Mouse (Mus musculus) embryonic stem cell, embryonic (primary cell): ENCODE measurements at regions not wholly inside any gene's neighbourhood (a gene's known extent, or its start where the extent isn't known, plus 50 kb on each side); places are given as distances from the start of the nearest gene placed in this dataset.

ENCODE experiments used
- CTCF ChIA-PET, 4 experiments: fragments of 300-600 bp in 2 of 4; fragments of 350-600 bp in 2 of 4; sonication (Branson Sonifier 250); formaldehyde crosslinking; loops; one replicate each; lab custom pipeline; 2022; ENCODE audit warnings: inconsistent platforms in 2 of 4; lab: Charles Lee
- POLR2A ChIA-PET, 4 experiments: fragments of 300-600 bp in 2 of 4; fragments of 350-600 bp in 2 of 4; sonication (Branson Sonifier 250); formaldehyde crosslinking; loops; one replicate each; lab custom pipeline; 2022; ENCODE audit warnings: antibody characterized with exemption in 4 of 4, inconsistent platforms in 1 of 4; lab: Charles Lee

DNA sequence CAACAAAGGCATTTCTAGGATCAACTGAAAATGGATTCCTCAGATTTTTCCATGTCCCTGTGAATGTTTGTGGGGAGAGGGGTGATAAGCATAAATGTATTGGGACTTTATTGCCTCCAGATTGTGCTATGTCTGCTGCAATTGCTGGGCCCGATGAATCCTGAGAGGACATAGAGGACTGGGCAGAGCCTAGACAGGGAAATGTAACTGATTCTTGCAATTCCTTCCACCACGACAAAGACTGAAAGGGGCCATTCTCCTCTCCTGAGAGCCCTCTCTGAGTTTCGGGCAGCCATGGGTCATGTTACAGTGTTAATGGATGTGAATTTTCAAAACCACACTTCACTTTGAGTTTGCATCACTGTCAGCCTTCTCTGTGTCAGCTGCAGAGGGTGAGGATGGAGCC is 159.7 kb upstream of the Gdf10 start:
- ChIA-PET POLR2A (no interaction called here), CTCF (no interaction called here)

DNA sequence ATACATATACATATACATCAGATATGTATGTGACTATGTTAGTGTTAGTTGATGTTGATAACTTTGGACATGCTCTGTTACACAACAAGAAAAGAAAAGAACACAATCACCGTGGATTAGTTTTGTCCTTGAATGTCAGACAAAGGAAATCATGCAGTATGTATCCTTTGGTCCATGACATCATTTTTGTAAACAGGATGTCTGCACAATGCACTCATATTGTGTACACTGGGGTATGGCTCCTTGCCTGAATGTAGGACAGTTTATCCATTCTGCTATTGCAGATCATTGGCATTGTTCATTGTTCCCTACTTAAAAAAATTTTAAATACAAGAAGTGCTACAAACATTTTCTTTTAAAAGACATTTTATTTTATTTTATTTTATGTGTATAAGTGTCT is 157.6 kb upstream of the Gdf10 start:
- ChIA-PET POLR2A (no interaction called here), CTCF (no interaction called here)

GRCm38 (mm10) chr14:33772374-33772773 is 151.0 kb upstream of the Gdf10 start:
- ChIA-PET CTCF (no interaction called here), POLR2A (no interaction called here)

DNA sequence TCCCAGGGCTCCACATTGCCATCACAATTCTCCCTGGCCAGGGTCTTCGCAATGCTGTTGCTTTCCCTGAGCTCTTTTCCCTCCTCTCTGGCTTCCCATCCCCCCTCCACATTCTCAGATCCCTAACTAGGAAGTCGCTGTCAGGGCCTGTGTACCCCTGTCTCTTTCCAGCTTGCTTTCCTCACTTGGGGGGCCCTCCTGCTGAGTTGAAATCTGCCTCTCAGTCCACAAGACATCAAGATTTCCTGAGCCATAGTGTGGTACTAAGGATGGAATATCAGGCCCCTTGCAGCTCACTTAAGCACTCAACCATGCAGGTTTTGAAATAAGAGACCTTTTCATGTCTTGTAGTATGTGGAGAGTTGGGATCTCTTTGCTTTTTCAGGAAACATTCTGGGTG is 133.8 kb upstream of the Gdf10 start:
- ChIA-PET POLR2A (no interaction called here), CTCF (interaction anchor here in 2 of 4 experiments (0.6 kb wide), 2 partner anchors 92 to 478 kb away, joined by 3 read pairs; no protein-coding TSS in a partner anchor)

DNA sequence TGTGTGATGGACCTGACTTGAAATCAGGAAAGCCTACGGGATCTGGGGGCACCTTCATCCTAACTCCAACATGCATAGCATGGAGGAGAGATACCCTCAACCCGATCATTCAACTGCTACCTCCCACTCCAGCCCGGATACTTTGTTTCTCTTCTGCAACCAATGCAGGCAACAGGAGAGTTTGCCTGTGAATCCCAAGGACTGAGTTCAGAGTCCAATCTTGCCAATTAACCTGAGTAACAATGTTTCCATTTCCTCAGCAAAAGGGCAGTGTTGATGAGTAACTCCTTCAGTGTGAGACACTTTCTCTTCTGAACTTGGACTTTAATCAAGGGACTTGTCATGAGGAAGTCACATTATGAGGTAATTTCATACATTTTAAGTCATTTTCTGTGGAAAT is 129.1 kb upstream of the Gdf10 start:
- CTCF ChIA-PET, result no interaction called here
- POLR2A ChIA-PET, result no interaction called here

- CTCF ChIA-PET, result interaction anchor here in 2 of 4 experiments (0.7 to 1.1 kb wide), 2 partner anchors 8 to 307 kb away, joined by 3 read pairs; no protein-coding TSS in a partner anchor
- POLR2A ChIA-PET, result interaction anchor here in 1 of 4 experiments (0.6 kb wide), 1 partner anchor 813 kb away, joined by 3 read pairs; no protein-coding TSS in a partner anchor
These were observed 125.7 kb upstream of the Gdf10 start for GRCm38 (mm10) chr14:33797551-33798303.

DNA sequence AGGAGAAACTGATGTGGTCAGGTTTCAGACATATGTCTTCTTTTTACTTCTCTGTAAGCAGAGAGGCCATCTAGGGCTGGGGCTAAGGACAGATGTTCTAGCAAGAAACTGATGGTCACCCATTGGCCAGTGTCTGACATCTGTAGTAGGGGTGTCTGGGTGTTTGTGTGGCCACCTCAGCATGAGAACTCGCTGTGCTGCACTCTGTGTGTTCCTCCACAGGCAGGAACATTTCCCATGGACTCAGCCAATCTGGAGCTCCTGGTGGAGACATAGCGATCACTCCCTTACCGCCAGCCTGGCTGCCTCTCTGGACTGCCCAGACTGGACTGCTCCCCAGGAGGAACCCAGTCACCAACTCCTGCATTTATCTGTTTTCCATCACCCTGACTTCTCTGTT is 119.1 kb upstream of the Gdf10 start:
- POLR2A ChIA-PET, result no interaction called here
- CTCF ChIA-PET, result no interaction called here

DNA sequence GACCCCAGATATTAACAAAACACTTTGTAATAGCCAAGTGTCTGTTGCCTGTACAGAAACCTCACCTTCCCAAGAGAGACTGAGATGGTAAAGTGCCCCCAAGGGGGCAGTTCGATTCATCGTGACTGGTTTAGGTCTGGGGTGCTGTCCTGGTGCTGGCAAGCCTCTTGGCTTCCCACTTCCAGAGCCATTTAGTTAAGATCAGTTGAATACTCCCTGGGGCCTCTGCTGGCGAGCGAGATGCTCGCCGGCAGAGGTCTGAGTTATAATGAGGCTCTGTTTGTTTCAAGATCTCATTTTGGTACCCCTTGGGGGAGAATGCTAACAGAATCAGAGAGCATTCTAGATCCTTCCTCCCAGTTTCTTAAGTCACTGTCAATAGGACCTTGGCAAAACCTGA is 118.7 kb upstream of the Gdf10 start:
- ChIA-PET POLR2A (no interaction called here), CTCF (no interaction called here)

GRCm38 (mm10) chr14:33807196-33807595 is 116.2 kb upstream of the Gdf10 start:
- POLR2A ChIA-PET, result no interaction called here

DNA sequence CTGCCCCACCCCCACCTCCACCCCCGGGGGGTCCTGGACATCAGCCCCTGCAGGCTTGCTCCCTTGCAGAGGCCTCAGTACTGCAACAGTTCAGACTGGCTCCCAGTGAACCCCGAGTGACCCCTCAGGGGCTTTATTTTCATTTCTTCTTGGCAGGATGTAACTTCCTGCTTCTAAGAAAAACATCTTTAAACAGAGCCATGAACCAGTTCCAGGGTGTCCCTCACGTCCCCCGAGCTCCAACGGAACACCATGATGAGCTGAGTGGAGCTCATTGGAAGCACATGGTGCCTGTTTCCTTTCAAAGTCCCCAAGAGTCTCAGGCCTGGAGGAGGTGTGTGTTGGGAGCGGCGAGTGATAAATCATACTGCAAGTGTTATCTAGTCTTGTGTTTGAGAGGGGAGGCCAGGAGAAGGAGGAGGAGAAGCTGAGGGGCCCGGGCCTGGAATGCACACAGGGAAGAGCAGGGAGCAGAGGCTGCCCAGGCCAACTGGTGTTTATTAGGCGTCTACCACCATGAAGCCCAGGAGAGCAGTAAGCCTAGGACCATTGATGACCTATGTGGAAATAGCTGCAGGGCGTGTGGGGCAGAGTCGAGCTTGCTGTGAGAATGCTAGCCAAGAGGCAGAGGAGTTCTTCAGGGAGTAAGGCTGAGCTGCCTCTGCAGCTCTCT is 114.7 kb upstream of the Gdf10 start:
- ChIA-PET CTCF (interaction anchor here in 1 of 4 experiments (0.6 kb wide), 1 partner anchor 28 kb away, joined by 3 read pairs; no protein-coding TSS in a partner anchor), POLR2A (no interaction called here)

More at GRCm38 (mm10) chr14:33807196-33807595, 116.2 kb upstream of the Gdf10 start:
- CTCF ChIA-PET, result no interaction called here

DNA sequence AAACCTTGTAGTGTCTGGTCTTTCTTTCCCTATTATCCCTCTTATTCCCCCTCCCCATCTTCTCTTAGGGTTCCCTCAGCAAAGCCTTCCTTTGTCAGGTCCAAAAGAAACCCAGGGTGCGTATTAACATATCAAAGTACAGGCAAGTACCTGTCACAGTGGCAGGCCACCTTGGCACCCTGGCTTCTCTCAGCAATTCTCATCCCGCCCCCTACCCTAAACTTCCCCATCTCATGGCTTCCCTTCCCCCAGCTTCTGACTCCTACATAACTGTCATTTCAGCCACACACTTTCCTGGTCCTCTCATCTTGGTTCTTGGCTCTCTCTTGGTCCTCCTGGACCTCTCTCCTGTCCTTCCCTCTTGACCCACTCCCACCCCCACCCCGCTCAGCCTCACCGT is 112.8 kb upstream of the Gdf10 start:
- CTCF ChIA-PET, result no interaction called here
- POLR2A ChIA-PET, result no interaction called here

GRCm38 (mm10) chr14:33811241-33811640 is 112.1 kb upstream of the Gdf10 start:
- POLR2A ChIA-PET, result no interaction called here
- CTCF ChIA-PET, result no interaction called here

DNA sequence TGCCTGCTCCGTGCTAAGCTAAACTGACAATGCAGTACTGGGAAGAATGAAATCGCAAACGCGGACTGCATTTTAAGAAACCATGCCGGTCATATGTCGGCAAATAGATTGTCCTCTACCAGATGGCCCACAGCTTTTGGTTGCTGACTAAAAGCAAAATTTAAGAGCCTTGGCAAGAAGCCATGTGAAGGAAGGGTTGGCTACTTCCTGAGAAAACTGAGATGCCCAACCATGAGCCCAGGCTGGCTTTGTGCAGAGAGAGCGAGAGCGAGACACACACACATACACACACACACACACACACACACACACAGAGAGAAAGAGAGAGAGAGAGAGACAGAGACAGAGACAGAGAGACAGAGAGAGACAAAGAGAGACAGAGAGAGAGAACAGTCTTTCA is 111.1 kb upstream of the Gdf10 start:
- POLR2A ChIA-PET, result interaction anchor here in 1 of 4 experiments (0.7 kb wide), 1 partner anchor 611 kb away, joined by 3 read pairs; no protein-coding TSS in a partner anchor
- CTCF ChIA-PET, result interaction anchor here in 1 of 4 experiments (0.8 kb wide), 1 partner anchor 143 kb away, joined by 3 read pairs; no protein-coding TSS in a partner anchor

- POLR2A ChIA-PET, result no interaction called here
- CTCF ChIA-PET, result interaction anchor here in 1 of 4 experiments (0.8 kb wide), 1 partner anchor 143 kb away, joined by 3 read pairs; no protein-coding TSS in a partner anchor
These were observed 110.6 kb upstream of the Gdf10 start for GRCm38 (mm10) chr14:33812772-33813171.

- POLR2A ChIA-PET, result no interaction called here
- CTCF ChIA-PET, result no interaction called here
These were observed 110.1 kb upstream of the Gdf10 start for GRCm38 (mm10) chr14:33813274-33813673.

DNA sequence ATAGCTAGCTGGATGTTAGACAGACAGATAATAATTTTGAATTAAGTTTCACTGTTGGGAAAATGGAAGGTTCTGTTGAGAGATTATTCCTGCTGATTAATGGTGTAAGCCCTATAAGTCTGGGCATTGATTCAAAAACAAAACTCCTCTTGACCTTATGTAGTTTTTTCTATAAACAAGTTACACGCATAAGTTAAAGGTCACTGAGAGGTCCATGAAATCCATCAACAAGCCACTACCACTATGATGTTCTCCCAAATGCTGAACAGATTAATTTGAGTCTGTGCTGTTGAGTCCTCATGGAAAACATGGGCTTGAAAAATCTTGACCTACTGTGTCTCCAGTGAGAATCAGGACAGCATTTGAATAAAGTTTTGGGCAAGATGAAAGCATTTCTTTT is 109.3 kb upstream of the Gdf10 start:
- ChIA-PET CTCF (no interaction called here), POLR2A (no interaction called here)

DNA sequence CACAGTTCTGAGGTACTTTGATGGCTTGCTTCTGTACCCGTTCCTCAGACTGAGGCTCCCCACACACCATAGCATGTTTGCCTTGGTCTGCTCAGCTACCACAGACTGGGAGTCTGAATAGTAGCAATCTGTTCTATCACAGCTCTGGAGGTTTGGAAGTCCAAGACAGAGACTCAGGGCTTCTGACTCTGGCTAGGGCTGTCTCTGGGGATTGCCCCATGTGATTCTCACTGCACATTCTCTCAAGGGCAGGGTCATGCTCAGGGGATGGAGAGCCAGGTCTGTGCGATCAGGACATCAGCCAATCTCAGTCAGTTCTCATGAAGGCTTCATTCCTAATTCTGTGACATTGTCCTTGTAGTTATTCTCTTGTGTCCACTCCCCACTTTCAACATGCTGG is 108.8 kb upstream of the Gdf10 start:
- ChIA-PET CTCF (no interaction called here), POLR2A (no interaction called here)

- ChIA-PET POLR2A (no interaction called here), CTCF (no interaction called here)
These were observed 102.7 kb upstream of the Gdf10 start for GRCm38 (mm10) chr14:33820541-33821260.

GRCm38 (mm10) chr14:33821436-33821835 is 102.0 kb upstream of the Gdf10 start:
- POLR2A ChIA-PET, result no interaction called here
- CTCF ChIA-PET, result no interaction called here

DNA sequence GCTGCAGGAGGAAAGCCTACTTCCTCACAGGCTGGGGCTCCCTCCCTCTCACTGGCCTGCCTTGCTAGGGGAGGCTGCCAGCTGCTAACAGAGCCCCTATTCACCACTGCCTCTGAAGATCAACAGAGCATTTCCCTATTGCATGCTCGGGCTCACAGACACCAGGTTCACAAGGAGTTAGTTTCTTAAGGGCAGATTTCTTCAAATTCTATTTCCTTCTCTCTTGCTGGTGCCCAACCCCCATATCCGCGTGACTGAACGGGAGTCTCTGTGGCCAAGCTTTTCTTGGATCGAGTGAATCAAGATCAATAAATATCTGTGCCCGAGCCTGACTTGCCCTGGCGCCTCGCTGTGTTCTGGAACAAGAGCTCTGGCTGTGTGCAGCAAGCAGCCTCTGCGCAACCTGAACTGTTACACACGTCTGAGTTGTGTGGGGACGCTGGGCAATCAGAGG is 98.9 kb upstream of the Gdf10 start:
- POLR2A ChIA-PET, result no interaction called here

More for the DNA sequence above, 98.9 kb upstream of the Gdf10 start:
- CTCF ChIA-PET, result no interaction called here
